Mouse (Mus musculus) adrenal gland, postnatal 36 days (tissue): ENCODE measurements at regions not wholly inside any gene's neighbourhood (a gene's known extent, or its start where the extent isn't known, plus 50 kb on each side); places are given as distances from the start of the nearest gene placed in this dataset.

Experiments
- DNase-seq, 2 experiments: peaks; one replicate each; pipeline ENCODE4 v3.0.0; 2021; ENCODE audit warnings: mixed read lengths in 1 of 2

DNA sequence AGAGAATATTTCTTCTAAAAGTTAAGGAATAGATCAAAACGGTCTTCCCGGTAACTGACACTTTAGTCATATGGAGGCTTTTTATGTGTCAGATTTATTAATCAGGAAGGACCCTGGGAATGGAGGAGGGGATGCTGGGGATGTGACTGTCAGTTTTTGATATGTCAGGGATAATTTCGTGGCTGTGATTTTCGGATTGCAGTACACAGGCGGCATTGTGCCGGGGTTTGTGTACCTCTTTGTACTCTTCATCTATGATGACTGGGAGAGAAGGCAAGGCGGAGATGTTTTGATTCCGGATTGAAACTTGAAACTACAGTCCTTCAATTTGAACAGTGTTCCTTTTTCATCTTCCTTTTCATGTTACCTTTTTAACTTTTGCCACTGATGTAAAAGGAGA lies 344.2 kb downstream of the Mdfic start:
- peak in 1 of 2 experiments; percentile 0 for DNase-seq

DNA sequence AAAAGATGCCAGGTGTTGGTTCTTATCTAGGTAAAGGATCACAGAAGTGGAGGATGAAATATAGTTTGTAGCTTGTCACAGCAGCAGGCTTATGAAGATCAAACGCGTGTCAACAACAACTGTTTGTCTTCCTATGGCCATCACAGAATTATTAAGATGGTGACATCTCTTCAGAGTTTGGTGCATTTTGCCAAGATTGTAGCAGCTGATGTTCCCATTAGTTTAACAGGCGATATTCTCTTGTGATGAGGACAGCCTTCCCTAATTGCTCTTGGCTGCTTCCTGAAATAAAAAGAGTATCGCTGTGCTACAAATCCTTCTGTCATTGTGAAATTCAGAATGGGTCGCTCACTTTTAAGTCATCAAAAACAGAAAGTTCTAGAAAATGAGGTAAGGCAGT lies 344.7 kb downstream of the Mdfic start:
- DNase-seq = no peak

DNA sequence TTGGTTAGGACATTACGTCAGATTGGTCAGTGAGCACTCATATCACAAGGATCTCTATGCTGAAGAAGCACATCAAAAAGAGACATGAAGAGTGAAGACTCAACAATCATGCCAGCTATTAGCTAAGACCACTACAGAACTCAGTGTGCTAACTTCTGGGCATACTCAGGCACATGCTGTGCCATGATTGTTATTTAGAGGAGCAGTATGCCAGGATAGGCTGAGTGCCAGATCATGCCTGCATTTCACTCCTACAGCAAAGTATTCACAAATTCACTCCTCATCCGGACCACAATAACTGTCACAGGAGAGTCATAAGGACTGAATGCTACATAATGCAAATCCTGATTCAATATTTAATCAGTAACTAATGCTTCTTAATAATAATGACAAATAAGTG lies 355.8 kb downstream of the Mdfic start:
- no peak for DNase-seq

DNA sequence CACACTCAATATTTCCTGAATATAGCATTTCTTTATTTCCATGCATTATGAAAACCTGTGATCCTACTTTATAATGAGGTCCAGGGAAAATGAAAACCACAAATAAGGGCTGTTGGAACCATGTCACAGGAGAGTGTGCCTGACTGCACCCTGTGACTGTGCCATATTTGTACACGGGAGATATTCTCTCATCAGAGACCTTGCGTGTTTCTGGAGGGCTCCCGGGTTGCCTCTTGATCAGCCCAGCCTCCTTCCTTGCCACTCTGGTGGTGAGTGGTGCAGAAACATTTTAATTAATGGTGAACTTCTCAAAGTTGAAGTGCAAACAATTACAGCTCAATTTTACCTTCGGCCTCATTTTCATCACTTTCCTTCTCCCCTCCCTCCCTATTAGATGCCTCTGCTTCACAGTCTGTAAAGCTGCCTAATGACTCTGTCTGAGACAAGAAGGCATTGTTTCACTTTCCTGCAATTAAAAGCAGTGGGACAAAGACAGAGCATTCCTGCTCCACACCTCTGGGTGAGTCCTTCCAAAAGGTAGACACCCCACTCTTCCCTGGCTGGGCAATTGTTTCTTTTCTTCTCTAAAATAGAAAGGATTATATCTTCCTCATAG lies 356.8 kb downstream of the Mdfic start:
- no peak for DNase-seq

DNA sequence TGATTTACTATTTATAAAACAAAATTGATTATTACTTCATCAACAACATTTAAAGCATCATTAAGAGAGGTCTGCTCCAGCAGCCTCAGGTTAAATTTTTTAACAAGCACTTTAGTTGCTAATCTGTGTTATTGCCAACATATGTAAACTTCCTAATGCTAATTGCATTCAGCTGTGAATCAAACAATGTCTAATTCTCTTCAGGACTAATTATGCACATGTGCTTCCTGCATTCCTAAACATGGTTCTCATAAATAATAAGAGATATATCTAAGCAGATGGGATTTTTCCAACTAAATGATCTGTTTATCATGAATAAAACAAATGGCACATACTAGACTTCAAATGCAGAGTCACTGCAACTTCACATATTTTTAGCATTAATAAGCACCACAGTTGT lies 357.5 kb downstream of the Mdfic start:
- DNase-seq = no peak

DNA sequence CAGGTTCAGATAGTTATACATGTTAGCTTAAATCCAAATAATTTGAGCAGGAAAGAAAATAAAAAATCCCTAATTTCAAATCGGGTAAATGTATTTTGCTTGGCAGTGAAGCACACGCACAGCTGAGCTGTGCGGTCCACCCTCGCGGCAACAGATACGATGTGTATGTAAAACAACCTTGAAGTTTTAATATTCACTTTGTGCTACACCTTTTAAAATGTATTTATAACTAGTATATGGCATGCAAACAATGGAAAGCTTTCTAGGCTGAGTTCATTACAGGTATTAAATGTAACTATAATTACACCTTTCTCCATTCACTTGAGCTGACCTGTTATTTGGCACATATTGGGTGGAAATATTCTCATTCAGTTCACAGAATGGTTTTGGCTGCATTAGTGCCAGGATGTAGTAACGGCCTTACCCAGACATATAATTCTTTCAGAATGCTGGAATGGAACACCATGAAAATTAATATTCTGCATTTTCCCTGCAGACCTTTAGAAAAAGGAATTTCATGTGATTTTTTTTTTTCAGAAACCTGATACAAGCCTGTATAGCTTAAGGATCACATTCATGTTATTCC lies 366.6 kb downstream of the Mdfic start:
- no peak for DNase-seq

DNA sequence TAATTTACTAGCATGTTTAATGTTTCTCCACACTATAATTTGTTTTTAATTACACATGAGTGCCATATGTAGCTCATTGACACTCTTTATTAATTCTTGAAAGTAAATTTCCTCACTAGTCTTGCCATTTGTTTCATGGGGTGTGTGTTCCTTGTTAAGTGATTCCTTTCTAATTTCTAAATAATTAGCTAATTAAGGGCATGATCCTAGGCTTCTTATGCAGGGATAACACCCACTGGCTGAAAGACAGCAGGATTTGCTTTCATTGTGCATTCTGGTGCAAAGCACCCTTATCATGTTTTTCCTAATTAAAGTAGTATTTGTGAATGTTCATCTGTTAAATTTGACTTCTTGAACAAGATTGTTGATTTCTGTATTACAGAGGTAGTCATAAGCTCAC lies 378.3 kb downstream of the Mdfic start:
- DNase-seq = no peak

DNA sequence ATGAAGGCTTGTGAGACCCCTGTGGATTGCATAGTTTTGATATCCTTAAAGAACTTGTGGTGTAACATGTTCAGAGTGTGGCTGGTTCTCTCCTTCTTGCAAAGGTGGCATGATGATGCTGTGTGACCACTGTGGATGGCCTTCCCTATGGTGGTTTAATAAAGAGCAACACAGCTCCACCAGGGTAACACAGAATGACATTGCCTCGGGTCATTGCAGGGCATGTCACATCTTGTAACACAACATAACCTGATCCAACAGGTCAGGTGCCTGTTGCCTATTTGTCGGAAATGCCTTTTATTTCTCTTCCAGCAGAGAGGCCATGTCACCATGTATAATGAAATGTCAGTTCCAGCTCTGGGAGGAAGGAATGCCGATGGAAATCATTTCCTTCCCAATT lies 420.5 kb downstream of the Mdfic start:
- no peak for DNase-seq

DNA sequence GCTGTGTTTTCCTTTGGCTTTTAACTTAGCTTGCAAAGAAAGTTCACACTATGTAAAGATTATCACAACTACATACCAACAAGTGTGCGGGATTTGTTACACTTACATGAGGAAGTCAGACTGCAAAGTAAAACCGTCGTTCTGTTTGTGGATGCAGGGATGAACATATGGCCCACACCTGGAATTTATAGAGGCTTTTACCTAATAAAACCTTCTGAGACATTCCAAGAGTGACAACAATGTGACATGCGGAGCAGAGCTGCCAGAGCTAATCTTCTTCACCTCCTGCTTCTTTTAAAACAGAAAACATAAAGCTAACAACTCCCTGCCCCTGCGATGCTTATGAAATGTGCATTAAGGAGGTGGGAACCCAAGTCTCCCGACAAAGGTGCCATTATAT lies 424.1 kb downstream of the Mdfic start:
- DNase-seq = no peak

DNA sequence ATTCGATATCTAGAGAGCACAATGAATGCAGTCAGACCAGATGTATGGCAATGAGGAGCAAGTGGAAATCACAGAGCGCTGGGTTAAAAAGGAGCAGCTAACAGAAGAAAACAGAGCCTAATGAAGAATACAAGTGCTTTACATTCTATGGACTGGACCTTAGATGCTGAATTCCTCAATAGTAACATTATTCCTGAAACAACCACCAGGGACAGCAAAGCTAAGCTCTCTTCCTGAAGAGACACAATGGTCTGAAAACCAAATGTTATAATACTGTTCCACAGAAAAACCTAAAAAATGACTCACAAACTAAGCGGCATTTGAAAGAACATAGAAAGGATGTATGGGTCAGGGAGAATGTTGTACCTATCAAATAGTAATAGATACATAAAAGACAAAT lies 430.1 kb downstream of the Mdfic start:
- no peak for DNase-seq

DNA sequence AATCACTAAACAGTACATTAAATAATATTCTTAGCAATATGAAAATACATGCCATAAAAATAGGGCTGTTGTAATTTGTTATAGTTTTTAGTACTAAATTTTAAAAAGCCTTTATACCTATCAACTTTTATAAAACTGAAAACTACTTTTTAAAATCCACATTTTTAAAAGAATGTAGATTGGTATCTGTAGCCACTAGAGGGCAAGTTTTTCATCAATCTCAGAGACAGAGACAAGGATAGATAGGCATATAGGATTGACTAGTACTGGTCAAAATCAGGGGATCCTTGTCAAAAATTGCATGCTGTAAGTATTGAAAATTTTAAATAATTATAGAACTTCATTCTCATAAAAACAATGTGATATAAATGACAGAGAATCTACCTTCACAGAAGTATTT lies 431.0 kb downstream of the Mdfic start:
- DNase-seq = no peak

DNA sequence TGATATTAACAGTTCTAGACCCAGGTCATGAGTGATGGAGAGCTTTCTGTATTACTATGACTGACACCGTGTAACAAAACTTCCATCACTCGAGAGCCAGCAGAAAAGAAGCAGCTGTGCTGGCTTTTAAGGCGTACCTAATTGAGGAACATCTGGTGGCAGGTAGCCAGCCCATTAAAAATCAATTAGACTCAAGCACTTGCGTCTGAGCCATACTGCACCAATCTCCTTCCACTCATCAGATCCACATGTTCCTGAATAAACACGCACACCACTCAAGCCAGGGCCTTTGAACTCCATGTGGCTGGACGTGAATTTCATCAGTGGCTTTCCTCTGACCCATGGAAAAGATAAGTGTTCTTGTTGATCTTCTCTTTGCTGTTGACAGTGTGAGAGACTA lies 432.2 kb downstream of the Mdfic start:
- DNase-seq = no peak

DNA sequence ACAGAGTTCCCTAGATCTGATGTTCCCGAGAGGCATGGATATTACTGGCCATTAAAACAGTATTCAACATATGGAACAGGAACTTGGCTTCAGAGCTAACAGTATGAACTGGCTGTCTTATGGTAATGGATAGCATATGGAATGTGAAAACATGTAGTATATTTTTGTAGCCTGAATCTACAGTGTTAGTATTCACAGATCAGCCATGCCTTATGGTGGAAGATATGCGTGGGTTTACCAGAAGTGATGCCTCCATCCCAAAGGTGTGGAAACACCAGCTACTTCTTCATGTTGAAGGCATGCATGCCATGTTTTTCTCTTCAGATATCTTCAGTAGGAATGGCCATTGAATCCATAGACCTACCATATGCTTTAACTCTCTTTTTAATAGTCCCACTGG lies 444.6 kb downstream of the Mdfic start:
- DNase-seq = no peak

DNA sequence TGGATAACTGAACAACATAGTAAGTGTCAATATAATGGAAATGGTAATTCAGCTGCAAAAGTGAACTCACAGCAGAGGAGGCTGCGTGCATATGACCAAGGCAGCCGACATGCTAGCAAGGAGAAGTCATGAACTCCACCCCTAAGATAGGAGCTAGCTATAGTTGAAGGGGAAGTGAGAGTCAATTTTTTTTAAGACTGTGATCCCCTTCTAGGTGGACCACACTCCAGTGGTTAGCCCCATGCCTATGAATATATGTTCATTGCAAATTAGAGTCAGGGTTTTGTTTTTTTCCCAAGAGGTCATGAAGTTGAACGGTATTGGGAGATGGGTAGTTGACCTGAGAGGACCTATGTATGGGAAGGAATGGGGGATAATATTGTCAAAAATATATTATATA lies 451.4 kb downstream of the Mdfic start:
- no peak for DNase-seq

DNA sequence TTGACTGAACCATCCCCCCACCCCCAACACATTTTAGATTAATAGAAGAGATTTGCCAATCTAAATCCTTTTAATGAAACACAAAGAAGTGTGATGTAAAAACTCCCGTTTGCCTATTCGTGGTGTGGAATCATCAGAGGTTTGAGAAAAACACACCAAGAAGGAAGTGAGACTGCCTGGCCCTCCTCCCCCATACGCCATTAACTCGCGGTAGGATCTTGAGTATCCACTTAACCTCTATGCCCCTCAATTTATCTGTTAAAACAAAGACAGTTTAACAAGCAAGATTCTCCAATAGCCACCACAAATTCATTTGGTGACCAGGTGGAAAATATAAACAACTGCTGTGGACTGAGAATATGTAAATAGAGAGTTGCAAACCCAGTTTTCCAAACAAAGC lies 456.9 kb downstream of the Mdfic start:
- no peak for DNase-seq

DNA sequence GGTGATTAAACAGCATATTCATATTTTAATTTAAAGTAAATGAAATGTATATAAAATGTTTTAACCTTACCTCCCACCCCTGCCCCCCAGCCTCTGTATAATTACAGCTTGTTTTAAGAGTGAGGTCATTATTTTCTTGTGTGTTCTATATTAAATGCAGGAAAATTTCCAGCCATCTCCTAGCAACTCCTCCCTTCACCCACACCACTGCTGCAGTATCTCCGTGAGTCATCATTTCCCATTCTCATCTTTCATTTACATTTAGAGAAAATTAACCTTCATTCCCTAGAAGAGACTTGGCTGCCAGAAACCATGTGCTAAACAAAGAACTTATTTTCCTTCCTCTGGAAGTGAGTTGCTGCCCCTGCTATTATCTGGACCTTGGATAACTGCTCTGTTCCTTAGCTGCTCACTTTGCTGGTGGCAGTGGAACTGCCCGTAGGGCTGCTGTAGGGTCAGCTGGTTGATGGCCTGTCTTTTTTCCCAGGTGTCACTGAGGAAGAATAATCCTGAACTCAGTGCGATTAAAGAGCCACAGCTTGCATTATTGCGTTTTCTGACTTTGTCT lies 467.6 kb downstream of the Mdfic start:
- DNase-seq = no peak

DNA sequence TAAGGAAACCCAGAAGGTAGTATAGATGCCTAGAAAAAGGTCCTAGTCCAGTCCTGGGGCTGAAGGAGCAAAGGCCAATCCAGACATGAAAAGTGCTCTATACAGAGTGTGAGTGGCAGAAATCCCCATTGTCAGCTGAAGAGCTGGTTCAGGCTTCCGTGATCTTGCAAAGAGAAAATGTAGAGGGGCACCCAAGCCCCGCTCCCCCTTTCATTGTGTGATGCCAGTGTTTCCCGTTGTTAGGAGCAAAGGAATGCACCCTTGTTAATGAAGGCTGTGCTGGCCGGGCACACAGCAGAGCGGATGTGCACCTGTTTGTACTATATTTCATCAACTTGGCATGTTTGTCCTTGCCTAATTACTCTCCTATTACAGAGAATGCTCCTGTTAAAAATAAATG lies 492.5 kb downstream of the Mdfic start:
- no peak for DNase-seq

DNA sequence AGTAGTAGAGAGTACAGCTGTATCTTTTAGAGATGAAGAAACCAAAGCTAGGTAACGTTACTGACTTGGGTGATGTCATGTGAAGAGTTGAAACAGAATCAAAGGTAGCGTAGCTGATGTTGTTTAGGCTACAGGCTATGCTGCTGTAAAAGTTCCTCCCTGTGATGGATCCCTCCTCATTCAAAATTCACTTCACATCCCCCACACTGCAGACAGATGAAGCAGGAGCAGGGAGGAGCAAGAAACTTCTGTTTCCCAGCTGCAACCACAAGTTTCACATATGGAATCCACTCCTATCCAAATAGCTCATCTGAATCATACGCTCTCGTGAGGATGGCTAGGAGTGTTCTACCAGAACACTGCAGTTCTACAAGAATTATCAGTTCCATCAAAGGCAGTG lies 493.2 kb downstream of the Mdfic start:
- DNase-seq = no peak

DNA sequence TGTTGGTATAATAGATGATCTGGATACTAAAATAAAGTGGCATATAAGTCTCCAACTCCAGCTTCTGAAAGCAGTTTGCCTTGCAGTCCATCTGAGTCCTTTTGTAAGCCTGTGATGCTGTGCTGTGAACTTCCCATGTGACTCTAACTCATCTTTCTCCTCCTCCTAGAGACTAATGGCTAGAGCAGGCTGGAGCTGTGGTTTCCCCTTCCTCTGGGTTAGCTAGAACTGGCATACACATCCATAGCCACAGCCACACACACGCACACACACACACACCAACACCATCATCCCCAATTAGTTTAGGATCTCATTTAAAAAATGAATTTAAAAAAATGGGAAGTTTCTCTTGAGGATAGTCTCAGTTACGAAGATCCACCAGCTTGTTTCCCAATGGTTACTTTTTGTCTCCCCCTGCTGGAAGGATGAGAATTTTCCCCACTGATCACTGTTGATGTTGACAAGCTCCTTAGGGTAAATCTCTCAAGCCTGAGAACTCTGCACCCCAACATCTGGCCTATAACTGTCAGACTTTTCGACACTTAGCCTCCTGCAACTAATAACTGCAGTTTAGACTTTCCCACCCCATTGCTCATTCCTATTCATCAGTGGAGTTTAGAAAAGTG lies 500.7 kb downstream of the Mdfic start:
- DNase-seq = peak; percentile 15 to 46
